ENCODE assay signal across 8 mouse cellular contexts in genomic region chr13:62684608-62685286, GRCm38 (mm10).
A peak's percentile ranks its signal among the peaks of the same experiment; 100 is the strongest.
DNase-seq lines count a peak whose midpoint lies in the region; ATAC-seq and TF ChIP-seq lines count a peak whose summit lies in the region.
"Not testable (repeated sequence)": the region's sequence is repeated elsewhere in the genome, so short reads cannot be mapped to it uniquely, and the experiment has no call there.

No protein-coding gene starts in this region.

- peaks cover 34% of the 10 kb centered on the region for H3K9me3 ChIP-seq in forebrain, embryonic 10.5 days
- not testable (repeated sequence) for H3K9me3 ChIP-seq in heart, embryonic 14.5 days (ENCODE audit: control insufficient read depth, low read length); kidney, postnatal 0 days (replicated peaks; ENCODE audit: low read length); midbrain, postnatal 0 days (ENCODE audit: low read length)

- TF ChIP-seq CTCF in kidney, postnatal 0 days (IDR thresholded peaks at IDR 0.05; ENCODE audit: low read depth); midbrain, postnatal 0 days (IDR thresholded peaks at IDR 0.05): not testable (repeated sequence)

- H3K36me3 ChIP-seq in forebrain, embryonic 10.5 days (replicated peaks), result peaks cover 38% of the 10 kb centered on the region
- not testable (repeated sequence) for H3K36me3 ChIP-seq in heart, embryonic 14.5 days (ENCODE audit: control insufficient read depth, insufficient read depth, low read length); kidney, postnatal 0 days (ENCODE audit: insufficient read depth, low read length); midbrain, postnatal 0 days (ENCODE audit: insufficient read depth, low read length)

- WGBS in forebrain, embryonic 10.5 days, result 2% methylated on average over 20 of the region's 20 CpGs
- WGBS in heart, embryonic 14.5 days, result 1% methylated on average over 15 of the region's 20 CpGs
- 2% methylated on average over 16 of the region's 20 CpGs for WGBS in kidney, postnatal 0 days
- 2% methylated on average over 15 of the region's 20 CpGs for WGBS in midbrain, postnatal 0 days

- H3K4me1 ChIP-seq in forebrain, embryonic 10.5 days; heart, embryonic 14.5 days (ENCODE audit: control insufficient read depth in 2 of 2, insufficient read depth in 2 of 2, low read length in 2 of 2); kidney, postnatal 0 days (replicated peaks; ENCODE audit: insufficient read depth, low read length); midbrain, postnatal 0 days (ENCODE audit: insufficient read depth, low read length): not testable (repeated sequence)

- peak overlapping the region; percentile 63 for H3K4me2 ChIP-seq in heart, embryonic 14.5 days (ENCODE audit: low read length)
- peak overlapping the region; percentile 49 for H3K4me2 ChIP-seq in kidney, postnatal 0 days (ENCODE audit: low read length)
- peak overlapping the region; percentile 40 for H3K4me2 ChIP-seq in midbrain, postnatal 0 days (ENCODE audit: low read depth, low read length, poor library complexity, severe bottlenecking)

- peak; percentile 53 for DNase-seq in CD4-positive, CD25-positive, alpha-beta regulatory T cell, adult 2 months (ENCODE audit: low read depth, low spot score)
- peak; percentile 24 for DNase-seq in c-Kit-positive CD71-negative TER-119-negative erythroid progenitor cells, embryonic 14.5 days (ENCODE audit: low read depth)
- peak; percentile 56 for DNase-seq in forebrain, embryonic 10.5 days (ENCODE audit: extremely low spot score, low spot score)
- peak; percentile 54 for DNase-seq in kidney, postnatal 0 days (ENCODE audit: low spot score)
- peak; percentile 59 for DNase-seq in liver
- peak; percentile 16 for DNase-seq in midbrain, postnatal 0 days (ENCODE audit: low spot score)
- peak; percentile 25 to 36 for DNase-seq in spleen, postnatal 10 days (ENCODE audit: low spot score in 2 of 2)

- H3K9ac ChIP-seq in heart, embryonic 14.5 days (ENCODE audit: low read length), result peak overlapping the region; percentile 62
- H3K9ac ChIP-seq in kidney, postnatal 0 days (ENCODE audit: low read depth, low read length), result 0 out of 2 replicates have a peak overlapping the region, but pooled peaks have one; percentile 35
- H3K9ac ChIP-seq in midbrain, postnatal 0 days (replicated peaks; ENCODE audit: low read length, poor library complexity, severe bottlenecking), result 0 out of 2 replicates have a peak overlapping the region, but pooled peaks have one; percentile 24

- peak overlapping the region; percentile 56 for H3K4me3 ChIP-seq in forebrain, embryonic 10.5 days
- peak overlapping the region; percentile 48 to 60 for H3K4me3 ChIP-seq in heart, embryonic 14.5 days (ENCODE audit: control insufficient read depth in 1 of 2, insufficient read depth in 1 of 2, low read depth in 1 of 2, low read length in 2 of 2)
- peak overlapping the region; percentile 36 for H3K4me3 ChIP-seq in kidney, postnatal 0 days (replicated peaks; ENCODE audit: low read depth, low read length)
- H3K4me3 ChIP-seq in midbrain, postnatal 0 days (ENCODE audit: low read depth, low read length), result peak overlapping the region; percentile 40

- not testable (repeated sequence) for H3K27me3 ChIP-seq in forebrain, embryonic 10.5 days (ENCODE audit: poor library complexity, severe bottlenecking); heart, embryonic 14.5 days (ENCODE audit: control insufficient read depth, insufficient read depth, low read length); kidney, postnatal 0 days (ENCODE audit: insufficient read depth, low read length); midbrain, postnatal 0 days (ENCODE audit: insufficient read depth, low read length)

- peak overlapping the region; percentile 82 for H3K27ac ChIP-seq in forebrain, embryonic 10.5 days
- 0 out of 4 replicates have a peak overlapping the region, but pooled peaks have one; percentile 28 to 33 for H3K27ac ChIP-seq in heart, embryonic 14.5 days (replicated peaks in 1 of 2; ENCODE audit: control insufficient read depth in 1 of 2, insufficient read depth in 1 of 2, low read depth in 2 of 2, low read length in 2 of 2)
- H3K27ac ChIP-seq in kidney, postnatal 0 days; midbrain, postnatal 0 days (ENCODE audit: low read depth, low read length): not testable (repeated sequence)

- ATAC-seq in heart, embryonic 14.5 days (ENCODE audit: insufficient number of reproducible peaks, insufficient read depth, low FRiP score, low read depth), result peak; percentile 91
- peak; percentile 96 for ATAC-seq in kidney, postnatal 0 days (replicated peaks; ENCODE audit: low FRiP score, low read depth)
- ATAC-seq in midbrain, postnatal 0 days (ENCODE audit: low FRiP score), result peak; percentile 98
